Mouse (Mus musculus): ENCODE data around the gene S100pbp. TPM values are rescaled to one million over a fixed set of nuclear protein-coding genes. Genes with fewer than 3 reads are reported as not detected.

The S100pbp gene
- polyA plus RNA-seq, 1 experiment from 2014 or later = 24.5 TPM

DNA sequence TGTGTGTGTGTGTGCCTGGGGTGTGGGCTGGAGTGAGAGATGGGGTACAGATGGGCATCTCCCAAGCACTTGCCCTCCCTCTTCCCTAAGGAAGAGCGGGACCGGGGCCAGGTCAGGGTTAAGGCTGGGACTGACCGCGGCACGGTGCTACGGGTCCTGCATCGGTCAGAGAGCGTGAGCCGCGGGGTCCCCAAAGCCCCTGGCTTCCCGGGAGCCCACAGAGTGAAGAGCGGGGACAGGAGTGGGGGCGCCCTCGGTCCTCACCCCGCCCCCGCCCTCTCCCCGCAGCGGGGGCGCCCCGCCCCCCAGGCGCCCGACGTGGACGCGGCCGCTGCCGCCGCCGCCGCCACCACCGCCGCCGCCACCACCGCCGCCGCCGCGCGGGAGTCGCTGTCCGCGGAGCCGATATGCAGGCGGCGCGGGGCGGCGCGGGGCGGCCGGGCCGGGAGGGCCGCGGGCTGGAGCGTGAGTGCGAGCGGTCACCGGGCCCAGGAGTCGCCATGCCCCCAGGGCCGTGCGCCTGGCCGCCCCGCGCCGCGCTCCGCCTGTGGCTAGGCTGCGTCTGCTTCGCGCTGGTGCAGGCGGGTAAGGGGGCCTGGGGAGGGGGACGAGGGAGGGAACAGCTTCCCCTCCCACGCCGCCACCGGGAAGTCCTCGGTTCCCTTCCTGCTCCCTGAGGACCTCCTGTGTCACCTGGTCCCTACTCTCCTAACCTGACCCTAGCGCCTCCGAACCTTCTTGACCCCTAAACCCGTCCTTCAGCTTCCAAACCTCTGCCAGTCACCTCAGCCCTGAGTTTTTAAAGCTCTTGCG is 52.7 kb downstream of the S100pbp start, which contains the start of gene Fndc5:
Fndc5 (plus strand) TSS at position 421 of the 813 bp plus-strand sequence.
- H3K27ac ChIP-seq (replicated peaks; ENCODE audit: low read depth, low read length) = no peak within 1 kb of the TSS
- WGBS = 0% methylated on average over 35 of the region's 80 CpGs
- no peaks in the 10 kb centered on the region for H3K36me3 ChIP-seq (replicated peaks; ENCODE audit: control insufficient read depth, insufficient read depth, low read depth, low read length)
- peaks cover 23% of the 10 kb centered on the region for H3K27me3 ChIP-seq (ENCODE audit: control insufficient read depth, insufficient read depth, low read length)
- ATAC-seq (replicated peaks; ENCODE audit: insufficient number of reproducible peaks, low FRiP score, low TSS enrichment, low read depth) (0 out of 2 replicates have a peak, but pooled peaks have one; percentile 21), DNase-seq (ENCODE audit: low spot score) (peak; percentile 44)
- H3K4me2 ChIP-seq (ENCODE audit: low read depth, low read length) = peak within 1 kb of the TSS; percentile 96
- H3K4me1 ChIP-seq (ENCODE audit: control insufficient read depth, insufficient read depth, low read length) = peaks cover 3% of the 10 kb centered on the region; the same call in 1 of the 2 replicates
- peak within 1 kb of the TSS; percentile 68 for H3K9ac ChIP-seq (replicated peaks; ENCODE audit: low read length)
- H3K4me3 ChIP-seq (ENCODE audit: low read depth, low read length) = peak within 1 kb of the TSS; percentile 54
- H3K9me3 ChIP-seq (replicated peaks; ENCODE audit: control insufficient read depth, low read length) = no peaks in the 10 kb centered on the region

DNA sequence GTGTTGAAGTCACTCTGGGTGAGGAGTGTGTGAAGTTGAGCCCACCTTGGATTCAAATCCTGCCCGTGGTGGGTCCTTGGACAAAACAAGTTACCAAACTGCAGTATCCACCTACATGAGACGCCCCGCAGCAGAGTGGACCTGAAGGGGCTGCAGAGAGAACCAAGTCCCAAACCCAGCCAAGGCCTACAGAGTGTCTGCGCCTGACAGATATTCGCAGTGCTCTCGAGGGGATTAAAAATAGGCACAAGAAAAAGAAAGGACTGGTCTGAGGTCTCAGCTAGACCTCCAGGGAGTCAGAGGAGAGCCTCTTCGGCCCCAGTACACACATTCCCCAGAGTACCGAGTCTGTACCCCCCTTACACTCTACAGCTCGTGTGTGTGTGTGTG is 53.3 kb downstream of the S100pbp start:
- WGBS = 41% methylated on average over 9 of the region's 9 CpGs
- peaks cover 23% of the 10 kb centered on the region for H3K27me3 ChIP-seq (ENCODE audit: control insufficient read depth, insufficient read depth, low read length)

DNA sequence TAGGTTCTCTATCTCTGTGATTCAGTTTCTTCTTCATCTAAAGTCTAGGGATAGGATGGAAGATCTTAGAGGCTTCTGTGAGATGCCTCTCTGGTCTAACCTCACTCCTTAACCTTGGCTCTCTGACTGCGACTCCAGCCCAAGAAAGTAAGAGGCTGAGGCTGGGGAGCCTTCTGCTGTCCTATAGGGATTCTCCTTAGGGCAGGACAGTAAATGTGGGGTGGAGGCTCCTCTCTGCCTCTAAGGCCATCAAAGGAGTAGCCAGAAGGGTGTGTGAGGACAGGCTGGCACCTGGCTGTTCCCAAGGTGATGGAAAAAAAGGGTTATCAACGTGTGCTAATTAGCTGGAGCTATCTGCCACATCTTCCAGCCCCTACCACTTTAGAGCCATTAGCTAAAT is 53.9 kb downstream of the S100pbp start:
- Histone ChIP-seq H3K9me3 (replicated peaks; ENCODE audit: control insufficient read depth, low read length) (no peaks in the 10 kb centered on the region), H3K36me3 (replicated peaks; ENCODE audit: control insufficient read depth, insufficient read depth, low read depth, low read length) (no peaks in the 10 kb centered on the region), H3K27me3 (ENCODE audit: control insufficient read depth, insufficient read depth, low read length) (peaks cover 23% of the 10 kb centered on the region), H3K27ac (replicated peaks; ENCODE audit: low read depth, low read length) (no peak overlapping the region), H3K4me2 (ENCODE audit: low read depth, low read length) (no peak overlapping the region), H3K4me1 (ENCODE audit: control insufficient read depth, insufficient read depth, low read length) (peaks cover 3% of the 10 kb centered on the region; the same call in 1 of the 2 replicates), H3K9ac (replicated peaks; ENCODE audit: low read length) (no peak overlapping the region), H3K4me3 (ENCODE audit: low read depth, low read length) (no peak overlapping the region)
- no peak for DNase-seq (ENCODE audit: low spot score)
- 56% methylated on average over 2 of the region's 2 CpGs for WGBS
- no peak for ATAC-seq (replicated peaks; ENCODE audit: insufficient number of reproducible peaks, low FRiP score, low TSS enrichment, low read depth)

More for the DNA sequence above, 53.3 kb downstream of the S100pbp start:
- no peak for DNase-seq (ENCODE audit: low spot score)
- Histone ChIP-seq H3K4me3 (ENCODE audit: low read depth, low read length) (peak overlapping the region; percentile 54), H3K4me2 (ENCODE audit: low read depth, low read length) (peak overlapping the region; percentile 96), H3K4me1 (ENCODE audit: control insufficient read depth, insufficient read depth, low read length) (peaks cover 3% of the 10 kb centered on the region; the same call in 1 of the 2 replicates), H3K36me3 (replicated peaks; ENCODE audit: control insufficient read depth, insufficient read depth, low read depth, low read length) (no peaks in the 10 kb centered on the region), H3K9ac (replicated peaks; ENCODE audit: low read length) (peak overlapping the region; percentile 68), H3K9me3 (replicated peaks; ENCODE audit: control insufficient read depth, low read length) (no peaks in the 10 kb centered on the region), H3K27ac (replicated peaks; ENCODE audit: low read depth, low read length) (no peak overlapping the region)
- ATAC-seq (replicated peaks; ENCODE audit: insufficient number of reproducible peaks, low FRiP score, low TSS enrichment, low read depth) = no peak

DNA sequence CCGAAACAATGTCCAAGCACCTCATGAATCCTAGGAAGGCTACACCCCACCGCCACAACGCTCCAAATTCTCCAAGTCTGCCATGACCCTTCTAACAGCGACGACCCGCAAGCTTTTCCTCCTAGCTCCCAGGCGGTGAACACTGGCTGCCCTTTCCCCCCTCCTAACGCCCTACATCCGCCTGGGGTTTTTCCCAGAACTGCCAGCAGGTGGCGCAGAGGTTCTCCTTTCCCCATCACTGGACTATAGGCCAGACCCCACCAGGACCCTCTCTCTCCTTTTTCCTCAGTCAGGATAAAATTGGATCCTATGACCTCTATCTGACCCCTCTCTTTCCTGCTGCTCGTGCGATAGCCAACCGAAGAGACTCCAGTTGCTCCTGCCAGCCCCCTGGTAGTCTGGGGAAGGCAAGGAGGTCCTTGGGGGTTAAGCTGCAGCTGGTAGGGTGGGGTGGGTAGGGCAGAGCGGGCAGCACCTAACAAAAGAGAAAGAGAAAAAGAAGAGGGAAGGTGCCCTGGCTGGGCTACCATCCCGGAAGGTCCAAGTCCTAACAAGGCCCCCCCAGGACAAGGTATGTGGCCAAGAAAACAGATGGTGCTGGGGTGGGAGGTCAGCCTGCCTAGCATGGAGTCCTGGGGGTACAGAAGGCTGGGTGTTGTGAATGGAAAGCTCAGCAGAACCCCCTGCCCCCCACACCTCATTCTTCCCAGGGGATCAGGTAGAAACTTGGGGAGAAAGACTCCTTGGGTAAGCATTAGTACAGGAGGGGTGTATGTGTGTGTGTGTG is 54.5 kb downstream of the S100pbp start:
- Histone ChIP-seq H3K27ac (replicated peaks; ENCODE audit: low read depth, low read length) (no peak overlapping the region), H3K36me3 (replicated peaks; ENCODE audit: control insufficient read depth, insufficient read depth, low read depth, low read length) (no peaks in the 10 kb centered on the region), H3K9me3 (replicated peaks; ENCODE audit: control insufficient read depth, low read length) (no peaks in the 10 kb centered on the region), H3K4me3 (ENCODE audit: low read depth, low read length) (no peak overlapping the region), H3K9ac (replicated peaks; ENCODE audit: low read length) (0 out of 2 replicates have a peak overlapping the region, but pooled peaks have one; percentile 32), H3K4me2 (ENCODE audit: low read depth, low read length) (no peak overlapping the region), H3K4me1 (ENCODE audit: control insufficient read depth, insufficient read depth, low read length) (peaks cover 3% of the 10 kb centered on the region; the same call in 1 of the 2 replicates), H3K27me3 (ENCODE audit: control insufficient read depth, insufficient read depth, low read length) (peaks cover 23% of the 10 kb centered on the region)
- WGBS = 10% methylated on average over 15 of the region's 15 CpGs
- peak; percentile 93 for DNase-seq (ENCODE audit: low spot score)
- 0 out of 2 replicates have a peak, but pooled peaks have one; percentile 32 for ATAC-seq (replicated peaks; ENCODE audit: insufficient number of reproducible peaks, low FRiP score, low TSS enrichment, low read depth)

DNA sequence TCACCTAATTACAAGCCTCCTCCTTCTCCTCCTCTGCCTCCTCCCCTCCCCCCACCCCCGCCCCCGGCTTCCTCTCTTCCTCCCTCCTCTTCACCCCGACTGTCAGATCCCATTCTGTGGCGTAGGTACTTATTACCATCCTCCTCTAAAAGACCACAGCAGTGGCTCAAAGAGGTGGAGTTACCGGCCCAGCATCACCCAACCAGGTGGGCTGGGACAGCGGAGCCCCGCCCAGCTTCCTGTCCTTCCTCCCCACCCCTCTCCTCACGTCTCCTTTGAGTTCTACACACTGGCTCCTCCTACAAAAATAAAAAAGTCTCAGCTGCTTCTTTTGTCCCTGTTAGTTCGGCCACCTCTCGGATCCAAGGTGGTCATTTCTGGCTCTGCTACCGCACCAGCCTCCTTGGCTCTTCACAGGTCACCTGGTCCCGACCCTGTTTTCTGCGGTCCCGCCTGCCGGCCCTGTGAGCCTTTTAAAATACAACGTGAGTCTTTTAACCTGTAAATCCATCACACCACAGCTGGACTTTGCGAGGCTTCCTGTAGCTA is 58.7 kb downstream of the S100pbp start:
- Histone ChIP-seq H3K36me3 (replicated peaks; ENCODE audit: control insufficient read depth, insufficient read depth, low read depth, low read length) (no peaks in the 10 kb centered on the region), H3K4me3 (ENCODE audit: low read depth, low read length) (peak overlapping the region; percentile 25; the same call in 1 of the 2 replicates), H3K4me1 (ENCODE audit: control insufficient read depth, insufficient read depth, low read length) (no peaks in the 10 kb centered on the region; the same call in 1 of the 2 replicates), H3K9ac (replicated peaks; ENCODE audit: low read length) (peak overlapping the region; percentile 18; the same call in 1 of the 2 replicates), H3K9me3 (replicated peaks; ENCODE audit: control insufficient read depth, low read length) (no peaks in the 10 kb centered on the region), H3K27me3 (ENCODE audit: control insufficient read depth, insufficient read depth, low read length) (peaks cover 4% of the 10 kb centered on the region), H3K27ac (replicated peaks; ENCODE audit: low read depth, low read length) (no peak overlapping the region), H3K4me2 (ENCODE audit: low read depth, low read length) (peak overlapping the region; percentile 27)
- ATAC-seq (replicated peaks; ENCODE audit: insufficient number of reproducible peaks, low FRiP score, low TSS enrichment, low read depth) = peak; percentile 72; the same call in 1 of the 2 replicates
- DNase-seq (ENCODE audit: low spot score) = peak; percentile 81
- WGBS = 3% methylated on average over 15 of the region's 17 CpGs

DNA sequence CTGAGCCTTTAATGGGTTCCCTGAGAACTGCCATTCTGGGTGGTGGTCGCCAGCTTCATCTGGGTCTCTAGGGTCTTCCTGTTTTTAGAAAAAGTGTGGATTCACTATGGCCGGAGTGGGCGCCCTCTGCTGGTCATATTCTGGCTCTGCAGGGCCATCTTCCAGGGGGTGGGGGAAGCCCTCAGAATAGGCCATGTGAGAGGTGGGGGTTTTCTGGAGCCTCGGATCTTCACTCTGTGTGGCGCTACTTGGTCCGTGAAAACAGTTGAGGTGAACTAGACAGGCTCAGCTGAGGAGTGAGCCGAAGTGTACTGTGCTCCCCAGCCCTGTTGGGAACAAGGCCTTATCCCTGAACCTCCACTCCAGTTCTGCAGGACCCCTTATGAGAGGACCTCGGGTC is 59.4 kb downstream of the S100pbp start:
- Histone ChIP-seq H3K27me3 (ENCODE audit: control insufficient read depth, insufficient read depth, low read length) (no peaks in the 10 kb centered on the region; the same call in 1 of the 2 replicates), H3K4me1 (ENCODE audit: control insufficient read depth, insufficient read depth, low read length) (no peaks in the 10 kb centered on the region; the same call in 1 of the 2 replicates), H3K36me3 (replicated peaks; ENCODE audit: control insufficient read depth, insufficient read depth, low read depth, low read length) (no peaks in the 10 kb centered on the region), H3K9me3 (replicated peaks; ENCODE audit: control insufficient read depth, low read length) (no peaks in the 10 kb centered on the region), H3K4me2 (ENCODE audit: low read depth, low read length) (peak overlapping the region; percentile 27), H3K4me3 (ENCODE audit: low read depth, low read length) (peak overlapping the region; percentile 25), H3K27ac (replicated peaks; ENCODE audit: low read depth, low read length) (no peak overlapping the region), H3K9ac (replicated peaks; ENCODE audit: low read length) (no peak overlapping the region)
- 2% methylated on average over 8 of the region's 8 CpGs for WGBS
- ATAC-seq (replicated peaks; ENCODE audit: insufficient number of reproducible peaks, low FRiP score, low TSS enrichment, low read depth) (peak; percentile 53), DNase-seq (ENCODE audit: low spot score) (peak; percentile 82)

DNA sequence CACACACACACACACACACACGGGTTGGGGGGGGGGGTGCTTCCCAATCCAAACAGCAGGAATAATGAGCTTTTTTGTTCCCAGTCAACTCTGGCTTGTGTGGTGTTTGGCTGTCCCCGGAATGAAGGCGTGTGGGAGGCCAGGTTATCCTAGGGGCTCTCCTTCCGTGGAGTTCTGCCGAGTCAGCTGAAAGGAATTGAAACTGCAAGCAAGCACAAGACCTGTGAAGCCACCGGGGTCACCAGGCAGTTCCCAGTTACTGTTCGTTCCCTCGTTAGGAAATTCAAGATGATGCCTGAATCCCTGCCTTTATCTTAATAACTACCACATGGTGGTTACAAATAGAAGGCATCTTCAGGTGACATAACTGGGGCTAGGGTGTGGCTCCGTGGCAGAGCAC is 60.1 kb downstream of the S100pbp start:
- H3K4me2 ChIP-seq (ENCODE audit: low read depth, low read length) = no peak overlapping the region
- H3K36me3 ChIP-seq (replicated peaks; ENCODE audit: control insufficient read depth, insufficient read depth, low read depth, low read length) = no peaks in the 10 kb centered on the region
- H3K27me3 ChIP-seq (ENCODE audit: control insufficient read depth, insufficient read depth, low read length) = no peaks in the 10 kb centered on the region; the same call in 1 of the 2 replicates
- H3K4me1 ChIP-seq (ENCODE audit: control insufficient read depth, insufficient read depth, low read length) = no peaks in the 10 kb centered on the region; the same call in 1 of the 2 replicates
- no peak overlapping the region for H3K27ac ChIP-seq (replicated peaks; ENCODE audit: low read depth, low read length)
- 27% methylated on average over 9 of the region's 9 CpGs for WGBS
- DNase-seq (ENCODE audit: low spot score) = no peak
- H3K9me3 ChIP-seq (replicated peaks; ENCODE audit: control insufficient read depth, low read length) = no peaks in the 10 kb centered on the region
- ATAC-seq (replicated peaks; ENCODE audit: insufficient number of reproducible peaks, low FRiP score, low TSS enrichment, low read depth) = no peak
- no peak overlapping the region for H3K9ac ChIP-seq (replicated peaks; ENCODE audit: low read length)
- H3K4me3 ChIP-seq (ENCODE audit: low read depth, low read length) = no peak overlapping the region

All from embryonic facial prominence, embryonic 11.5 days (tissue).